Mouse (Mus musculus): ENCODE results near the gene Sec23b.

Gene Sec23b

GRCm38 (mm10) chr2:144555820-144556552 is at the start of gene Sec23b:
Gene Sec23b (plus strand): TSS chr2:144556229.
- DNase-seq: peak; percentile 92 to 93

- no peak for DNase-seq
Measured at GRCm38 (mm10) chr2:144514619-144515018, 41.4 kb upstream of the Sec23b start.

- DNase-seq: no peak
Measured at GRCm38 (mm10) chr2:144519772-144520171, 36.3 kb upstream of the Sec23b start.

GRCm38 (mm10) chr2:144525856-144526255 is 30.2 kb upstream of the Sec23b start:
- DNase-seq: peak; percentile 2 to 4

- peak; percentile 97 for DNase-seq
Measured at GRCm38 (mm10) chr2:144526981-144527820, 28.8 kb upstream of the Sec23b start, which contains the start of the genes Dzank1 and Polr3f. Gene Dzank1 (minus strand): TSS chr2:144527414. Gene Polr3f (plus strand): TSS chr2:144527718.

GRCm38 (mm10) chr2:144527821-144528174 is 28.2 kb upstream of the Sec23b start:
- DNase-seq: no peak

GRCm38 (mm10) chr2:144537123-144537522 is 18.9 kb upstream of the Sec23b start:
- no peak for DNase-seq

GRCm38 (mm10) chr2:144541246-144541645 is 14.8 kb upstream of the Sec23b start:
- DNase-seq: no peak

GRCm38 (mm10) chr2:144543670-144544069 is 12.4 kb upstream of the Sec23b start:
- no peak for DNase-seq

GRCm38 (mm10) chr2:144544630-144545029 is 11.4 kb upstream of the Sec23b start:
- no peak for DNase-seq

- DNase-seq: no peak
Measured at GRCm38 (mm10) chr2:144545061-144545460, 11.0 kb upstream of the Sec23b start.

- DNase-seq: no peak
Measured at GRCm38 (mm10) chr2:144545481-144545880, 10.5 kb upstream of the Sec23b start.

- no peak for DNase-seq
Measured at GRCm38 (mm10) chr2:144547559-144547958, 8.5 kb upstream of the Sec23b start.

GRCm38 (mm10) chr2:144550529-144550928 is 5.5 kb upstream of the Sec23b start, which contains the start of gene Rbbp9:
Gene Rbbp9 (minus strand): TSS chr2:144550869.
- DNase-seq: peak; percentile 54 to 56

- DNase-seq: no peak
Measured at GRCm38 (mm10) chr2:144553905-144554304, 2.1 kb upstream of the Sec23b start.

- DNase-seq: peak in 1 of 2 experiments; percentile 22
Measured at GRCm38 (mm10) chr2:144555286-144555819, 676 bp upstream of the Sec23b start.

- peak in 1 of 2 experiments; percentile 8 for DNase-seq
Measured at GRCm38 (mm10) chr2:144588723-144589122, 32.7 kb downstream of the Sec23b start.

GRCm38 (mm10) chr2:144593036-144593435 is 37.0 kb downstream of the Sec23b start:
- peak; percentile 5 to 12 for DNase-seq

- peak; percentile 69 to 71 for DNase-seq
Measured at GRCm38 (mm10) chr2:144593951-144594651, 38.1 kb downstream of the Sec23b start, which contains the start of gene Smim26. Gene Smim26 (plus strand): TSS chr2:144594054.

- DNase-seq: no peak
Measured at GRCm38 (mm10) chr2:144598006-144598405, 42.0 kb downstream of the Sec23b start.

GRCm38 (mm10) chr2:144599831-144600687 is 44.0 kb downstream of the Sec23b start, which contains the start of gene Dtd1:
Gene Dtd1 (plus strand): TSS chr2:144599897.
- peak; percentile 90 to 93 for DNase-seq

GRCm38 (mm10) chr2:144601576-144601975 is 45.5 kb downstream of the Sec23b start:
- DNase-seq: no peak

Measured in B cell, adult 2 months (primary cell).